Comparison of ENCODE assay signal across 33 mouse cellular contexts in genomic region chr19:34901735-34902134, GRCm38 (mm10).
"Had no signal": no experiment of that assay in that cellular context is flagged by ENCODE, and none has a peak within 500 bp of the region (broad histone marks: within the 10 kb centered on the region; RNA-seq: fewer than 3 reads in every experiment).

No protein-coding gene starts in this region.

- H3K4me1 ChIP-seq: heart, embryonic 10.5 days; heart, embryonic 12.5 days; hindbrain, embryonic 10.5 days; hindbrain, embryonic 12.5 days; hindbrain, embryonic 13.5 days; hindbrain, embryonic 15.5 days; intestine, embryonic 15.5 days; kidney, embryonic 15.5 days had no signal

- H3K36me3 ChIP-seq: heart, embryonic 10.5 days; heart, embryonic 12.5 days; heart, embryonic 13.5 days; heart, embryonic 15.5 days; hindbrain, embryonic 10.5 days; hindbrain, embryonic 12.5 days; hindbrain, embryonic 13.5 days; hindbrain, embryonic 15.5 days; intestine, embryonic 15.5 days; kidney, embryonic 15.5 days had no signal

- H3K4me2 ChIP-seq: heart, embryonic 11.5 days; heart, embryonic 12.5 days; heart, embryonic 13.5 days; heart, embryonic 15.5 days; hindbrain, embryonic 12.5 days; hindbrain, embryonic 13.5 days; hindbrain, embryonic 14.5 days; hindbrain, embryonic 15.5 days; intestine, embryonic 15.5 days; kidney, embryonic 15.5 days had no signal

- H3K4me3 ChIP-seq: heart, embryonic 10.5 days; heart, embryonic 12.5 days; heart, embryonic 13.5 days; heart, embryonic 15.5 days; hindbrain, embryonic 10.5 days; hindbrain, embryonic 12.5 days; hindbrain, embryonic 13.5 days; hindbrain, embryonic 15.5 days; intestine, embryonic 15.5 days; kidney, embryonic 15.5 days; layer of hippocampus, adult 2 months; left cerebral cortex, adult 2 months had no signal

- H3K9ac ChIP-seq: heart, embryonic 12.5 days; heart, embryonic 13.5 days; heart, embryonic 15.5 days; hindbrain, embryonic 12.5 days; hindbrain, embryonic 13.5 days; hindbrain, embryonic 14.5 days; hindbrain, embryonic 15.5 days; intestine, embryonic 15.5 days; kidney, embryonic 15.5 days had no signal

- H3K27me3 ChIP-seq: heart, embryonic 12.5 days; heart, embryonic 13.5 days; heart, embryonic 15.5 days; hindbrain, embryonic 12.5 days; hindbrain, embryonic 13.5 days; hindbrain, embryonic 15.5 days; intestine, embryonic 15.5 days; kidney, embryonic 15.5 days had no signal

- H3K9me3 ChIP-seq: heart, embryonic 10.5 days; heart, embryonic 12.5 days; heart, embryonic 13.5 days; heart, embryonic 15.5 days; hindbrain, embryonic 10.5 days; hindbrain, embryonic 12.5 days; hindbrain, embryonic 13.5 days; hindbrain, embryonic 15.5 days; intestine, embryonic 15.5 days; kidney, embryonic 15.5 days had no signal

- DNase-seq: heart, postnatal 10 days; heart, postnatal 14 days; heart, postnatal 4 days; kidney, adult 11 months; kidney, adult 18-20 months; kidney, adult 8-10 months; kidney, postnatal 10 days; kidney, postnatal 14 days; kidney, postnatal 25 days; kidney, postnatal 36 days; kidney, postnatal 4 days; layer of hippocampus, adult 9-11 months; layer of hippocampus, postnatal 36 days had no signal

- ATAC-seq: hindbrain, embryonic 16.5 days; hindbrain, postnatal 0 days; inflammation-experienced regulatory T-cells, adult 6 months; intestine, embryonic 15.5 days; intestine, embryonic 16.5 days; intestine, postnatal 0 days had no signal

- H3K27ac ChIP-seq: heart, embryonic 10.5 days; heart, embryonic 13.5 days; heart, embryonic 15.5 days; hindbrain, embryonic 10.5 days; hindbrain, embryonic 12.5 days; hindbrain, embryonic 13.5 days; hindbrain, embryonic 14.5 days; hindbrain, embryonic 15.5 days; hindbrain, postnatal 0 days; intestine, embryonic 15.5 days; kidney, embryonic 15.5 days; kidney, postnatal 0 days; layer of hippocampus, adult 2 months; left cerebral cortex, adult 2 months had no signal
